Mouse (Mus musculus) forebrain, postnatal 0 days (tissue): ENCODE results near the gene Cdc42se1. TPM values are rescaled to one million over a fixed set of nuclear protein-coding genes. Genes with fewer than 3 reads are reported as not detected.

ENCODE experiments used
- ATAC-seq: fragments of 200-750 bp; cut with Nextera tagmentation; 2 replicates; pipeline ENCODE4 v1.8.0; 2017; ENCODE audit warnings: mild to moderate bottlenecking, moderate library complexity
- DNase-seq: peaks from one replicate; pipeline ENCODE4 v3.0.0-alpha.2; 2015
- H3K27ac ChIP-seq: fragments of 300-500 bp; sonication (generic); 2 replicates; pipeline ENCODE4 v1.5.1; 2014; ENCODE audit warnings: low read depth, mild to moderate bottlenecking, antibody characterized with exemption, low read length, moderate library complexity, mixed read lengths
- H3K27me3 ChIP-seq: fragments of 300-500 bp; sonication (generic); 2 replicates; pipeline ENCODE4 v1.6.1; 2014; ENCODE audit warnings: mild to moderate bottlenecking, low read length, mixed read lengths; ENCODE audit not compliant: insufficient read depth
- H3K36me3 ChIP-seq: fragments of 300-500 bp; sonication (generic); 2 replicates; pipeline ENCODE4 v1.6.1; 2014; ENCODE audit warnings: mild to moderate bottlenecking, moderate library complexity; ENCODE audit not compliant: insufficient read depth
- H3K4me1 ChIP-seq: fragments of 300-500 bp; sonication (generic); 2 replicates; pipeline ENCODE4 v1.6.1; 2014; ENCODE audit warnings: antibody characterized with exemption; ENCODE audit not compliant: insufficient read depth
- H3K4me2 ChIP-seq: fragments of 300-500 bp; sonication (generic); 2 replicates; pipeline ENCODE4 v1.6.1; 2014; ENCODE audit warnings: low read depth, mild to moderate bottlenecking, moderate library complexity
- H3K4me3 ChIP-seq: fragments of 300-500 bp; sonication (generic); 2 replicates; pipeline ENCODE4 v1.5.1; 2014; ENCODE audit warnings: low read depth, low read length, mixed read lengths
- H3K9ac ChIP-seq: fragments of 300-500 bp; sonication (generic); 2 replicates; pipeline ENCODE4 v1.6.1; 2014; ENCODE audit warnings: mild to moderate bottlenecking
- H3K9me3 ChIP-seq: fragments of 300-500 bp; sonication (generic); 2 replicates; pipeline ENCODE4 v1.6.1; 2016; ENCODE audit warnings: low read length
- CTCF ChIP-seq: sonication (generic); IDR thresholded peaks from 2 replicates; pipeline ENCODE4 v1.5.1; 2016; ENCODE audit warnings: antibody characterized with exemption, control low read depth, low read depth
- WGBS: fragments of 180-500 bp; shearing (Covaris S2); extraction: QIAGEN DNeasy Blood & Tissue Kit; methylation state at CpG from one replicate; pipeline ENCODE4 v1.1.7; 2014; 5-methylcytosine and 5-hydroxymethylcytosine counted together
- polyA plus RNA-seq: library from polyadenylated mRNA; unstranded; fragments of >200 nt; fragmentation: Nextera tagmentation; extraction: Ambion mirVana; gene quantifications from 2 replicates; pipeline ENCODE4 v1.2.1, GENCODE M21; 2015
- total RNA-seq: library from RNA; depleted of rRNA; stranded (reverse); fragments of >200 nt; gene quantifications from 2 replicates; pipeline ENCODE4 v1.2.3, GENCODE M21; 2014

The Cdc42se1 gene
- total and polyA plus RNA-seq, 2 experiments from 2014 or later: 54.2 to 68.0 TPM

- H3K9me3 ChIP-seq: no peaks in the 10 kb centered on the region
- DNase-seq: peak; percentile 40
- TF ChIP-seq CTCF: peak; percentile 68
- H3K27me3 ChIP-seq: no peaks in the 10 kb centered on the region
- no peak overlapping the region for H3K4me2 ChIP-seq
- no peak for ATAC-seq
- no peak overlapping the region for H3K27ac ChIP-seq
- peaks cover 62% of the 10 kb centered on the region for H3K36me3 ChIP-seq
- no peak overlapping the region for H3K9ac ChIP-seq
- 55% methylated on average over 11 of the region's 11 CpGs for WGBS
- no peak overlapping the region for H3K4me3 ChIP-seq
- no peaks in the 10 kb centered on the region for H3K4me1 ChIP-seq
These were observed 34.7 kb downstream of the Cdc42se1 start for GRCm38 (mm10) chr3:95263089-95263739.

DNA sequence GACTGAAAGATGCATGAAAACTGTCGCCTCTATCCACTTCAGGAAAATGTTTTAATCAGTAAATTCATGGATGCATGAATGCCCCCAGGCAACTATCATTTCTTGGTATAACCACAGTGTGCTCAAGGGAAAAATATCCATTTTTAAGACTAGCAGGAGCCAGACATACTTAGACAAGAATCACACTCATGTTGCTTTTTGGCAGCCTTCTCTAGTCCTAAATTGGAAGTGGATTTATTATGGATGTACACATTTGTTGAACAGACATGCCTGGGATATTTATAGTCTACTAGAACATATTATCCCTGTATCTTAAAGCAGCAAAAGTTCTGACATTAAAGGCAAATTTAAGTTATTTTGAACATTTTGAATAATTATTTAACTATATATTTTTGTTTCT lies 36.2 kb downstream of the Cdc42se1 start:
- ATAC-seq (peak; percentile 49; the same call in 1 of the 2 replicates), DNase-seq (peak; percentile 50)
- Histone ChIP-seq H3K9me3 (no peaks in the 10 kb centered on the region), H3K27me3 (no peaks in the 10 kb centered on the region), H3K9ac (no peak overlapping the region), H3K36me3 (peaks cover 56% of the 10 kb centered on the region), H3K4me3 (no peak overlapping the region), H3K4me1 (no peaks in the 10 kb centered on the region), H3K27ac (peak overlapping the region; percentile 59; the same call in 1 of the 2 replicates), H3K4me2 (no peak overlapping the region)
- 71% methylated on average over 1 of the region's 1 CpGs for WGBS
- no peak for TF ChIP-seq CTCF

GRCm38 (mm10) chr3:95266052-95266451 lies 37.5 kb downstream of the Cdc42se1 start:
- Histone ChIP-seq H3K4me1 (no peaks in the 10 kb centered on the region), H3K9me3 (no peaks in the 10 kb centered on the region), H3K4me3 (no peak overlapping the region), H3K9ac (no peak overlapping the region), H3K4me2 (no peak overlapping the region), H3K27ac (no peak overlapping the region), H3K27me3 (no peaks in the 10 kb centered on the region), H3K36me3 (peaks cover 49% of the 10 kb centered on the region)
- no peak for DNase-seq
- WGBS: 98% methylated on average over 3 of the region's 3 CpGs
- TF ChIP-seq CTCF: no peak
- ATAC-seq: no peak

DNA sequence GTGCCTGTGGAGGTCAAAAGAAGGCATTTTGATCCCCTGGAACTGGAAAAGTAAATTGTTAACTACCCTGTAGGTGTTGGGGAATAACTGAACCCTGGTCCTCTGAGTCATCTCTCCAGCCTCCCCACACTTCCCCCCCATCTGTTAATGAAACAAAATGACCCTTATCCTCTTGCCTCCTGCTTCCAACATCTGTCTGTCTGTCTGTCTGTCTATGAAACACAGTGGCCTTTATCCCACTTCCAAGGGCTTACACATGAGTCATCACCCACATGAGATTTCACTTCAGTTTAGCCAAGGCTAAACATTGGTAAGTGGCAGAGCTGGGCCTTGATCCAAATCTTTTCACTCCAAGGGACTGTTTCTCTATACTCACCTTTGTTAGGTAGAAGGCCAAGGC lies 39.3 kb downstream of the Cdc42se1 start:
- no peak for TF ChIP-seq CTCF
- Histone ChIP-seq H3K36me3 (peaks cover 37% of the 10 kb centered on the region), H3K9me3 (no peaks in the 10 kb centered on the region)

DNA sequence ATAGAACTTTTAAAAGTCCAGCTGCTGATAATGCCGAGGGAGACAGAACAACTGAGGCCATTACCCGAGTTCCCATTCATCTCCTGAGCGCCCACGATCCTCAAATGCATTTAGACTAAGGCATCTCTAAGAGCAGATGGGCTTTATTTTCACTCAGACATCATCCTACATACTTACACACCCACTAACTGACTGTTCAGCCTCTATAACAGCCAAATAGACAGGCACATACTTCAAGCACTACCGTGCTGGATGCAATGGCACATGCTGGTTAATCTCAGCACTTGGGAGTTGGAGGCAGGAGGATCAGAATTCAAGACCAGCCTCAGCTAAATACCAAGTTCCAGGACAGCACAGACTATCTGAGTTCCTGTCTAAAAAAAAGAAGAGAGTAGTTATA lies 41.3 kb downstream of the Cdc42se1 start:
- DNase-seq (no peak), ATAC-seq (no peak)
- peaks cover 26% of the 10 kb centered on the region for H3K36me3 ChIP-seq
- H3K4me1 ChIP-seq: no peaks in the 10 kb centered on the region
- H3K27ac ChIP-seq: no peak overlapping the region
- WGBS: 76% methylated on average over 5 of the region's 5 CpGs
- H3K9me3 ChIP-seq: no peaks in the 10 kb centered on the region
- H3K9ac ChIP-seq: no peak overlapping the region
- no peaks in the 10 kb centered on the region for H3K27me3 ChIP-seq
- no peak for TF ChIP-seq CTCF
- no peak overlapping the region for H3K4me3 ChIP-seq
- no peak overlapping the region for H3K4me2 ChIP-seq

More for the DNA sequence above, 39.3 kb downstream of the Cdc42se1 start:
- no peaks in the 10 kb centered on the region for H3K27me3 ChIP-seq
- no peak overlapping the region for H3K27ac ChIP-seq
- H3K4me1 ChIP-seq: no peaks in the 10 kb centered on the region
- no peak overlapping the region for H3K4me2 ChIP-seq
- H3K9ac ChIP-seq: no peak overlapping the region
- no peak overlapping the region for H3K4me3 ChIP-seq
- DNase-seq (no peak), ATAC-seq (no peak)

DNA sequence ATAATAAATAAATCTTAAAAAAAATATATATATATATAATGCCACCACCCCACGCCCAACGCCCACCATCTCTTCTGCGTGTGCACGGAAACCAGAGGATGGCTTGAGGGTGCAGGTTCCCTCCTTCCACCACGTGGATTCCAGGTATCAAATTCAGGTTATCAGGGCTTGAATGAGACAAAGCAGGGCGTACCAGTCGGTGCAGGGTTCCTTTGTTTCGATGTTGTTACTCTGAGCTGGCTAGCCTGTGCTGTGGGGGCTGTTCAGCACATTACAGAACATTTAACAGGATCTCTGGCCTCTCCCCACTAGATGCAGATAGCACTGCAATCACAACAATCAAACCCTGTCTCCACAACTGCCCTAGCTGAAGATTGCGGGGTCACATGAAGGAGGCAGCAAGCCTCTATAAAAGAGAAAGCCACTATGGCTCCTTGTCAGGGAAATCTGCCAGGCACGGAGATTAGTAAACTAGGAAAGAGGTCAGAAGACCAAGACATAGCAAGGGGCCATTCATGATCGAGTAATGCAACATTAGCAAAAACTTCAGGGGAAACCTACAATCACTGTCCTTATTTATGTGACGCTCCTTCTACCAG lies 42.3 kb downstream of the Cdc42se1 start:
- ATAC-seq: no peak
- H3K4me3 ChIP-seq: no peak overlapping the region
- no peaks in the 10 kb centered on the region for H3K9me3 ChIP-seq
- no peaks in the 10 kb centered on the region for H3K27me3 ChIP-seq
- DNase-seq: no peak
- no peak for TF ChIP-seq CTCF
- H3K9ac ChIP-seq: no peak overlapping the region
- no peaks in the 10 kb centered on the region for H3K4me1 ChIP-seq
- H3K36me3 ChIP-seq: peaks cover 21% of the 10 kb centered on the region
- no peak overlapping the region for H3K4me2 ChIP-seq
- WGBS: 81% methylated on average over 12 of the region's 12 CpGs
- no peak overlapping the region for H3K27ac ChIP-seq

DNA sequence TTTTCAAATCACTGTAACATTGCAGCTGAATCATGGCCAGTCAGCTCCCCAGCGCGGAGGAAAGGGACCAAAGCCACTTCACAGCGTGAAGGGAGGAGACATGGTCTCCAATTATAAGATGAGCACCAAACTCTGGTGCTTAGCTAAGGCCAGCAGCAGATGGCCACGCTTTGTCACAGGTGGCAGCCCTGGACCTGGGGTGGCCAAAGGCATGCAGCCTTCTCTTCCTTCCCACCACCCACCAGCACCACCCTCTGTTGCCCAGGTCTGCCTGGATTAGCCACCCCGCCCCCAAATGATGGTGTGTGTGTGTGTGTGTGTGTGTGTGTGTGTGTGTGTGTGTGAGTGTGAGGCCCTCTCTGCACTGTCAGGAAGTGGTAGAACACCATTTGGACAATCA lies 44.9 kb downstream of the Cdc42se1 start:
- H3K27ac ChIP-seq: no peak overlapping the region
- no peak overlapping the region for H3K4me3 ChIP-seq
- DNase-seq (no peak), ATAC-seq (no peak)
- WGBS: 80% methylated on average over 5 of the region's 5 CpGs
- no peaks in the 10 kb centered on the region for H3K9me3 ChIP-seq
- H3K36me3 ChIP-seq: peaks cover 7% of the 10 kb centered on the region; the same call in 1 of the 2 replicates
- H3K27me3 ChIP-seq: no peaks in the 10 kb centered on the region
- no peak overlapping the region for H3K4me2 ChIP-seq
- H3K9ac ChIP-seq: no peak overlapping the region
- no peaks in the 10 kb centered on the region for H3K4me1 ChIP-seq
- no peak for TF ChIP-seq CTCF
